Mouse (Mus musculus): ENCODE measurements at regions not wholly inside any gene's neighbourhood (a gene's known extent, or its start where the extent isn't known, plus 50 kb on each side); places are given as distances from the start of the nearest gene placed in this dataset.

DNA sequence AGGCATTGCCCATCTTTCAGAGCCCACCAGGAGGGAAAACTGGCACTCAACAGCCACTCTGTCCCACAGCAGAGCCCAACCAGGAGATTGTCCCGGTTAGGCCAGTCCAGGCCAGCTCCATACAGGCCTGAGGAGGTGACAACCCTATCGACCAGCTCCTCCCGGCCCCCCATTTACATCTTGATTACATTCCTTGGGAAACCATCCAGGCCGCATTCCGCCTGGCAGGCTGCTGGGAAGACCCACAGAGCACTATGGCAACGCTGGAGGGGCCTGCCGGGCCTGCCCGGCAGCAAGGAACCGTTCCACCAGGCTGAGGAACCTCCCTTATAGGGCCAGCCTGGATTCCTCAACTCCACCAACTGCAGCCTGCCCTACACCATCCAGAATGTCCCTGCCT is 149.7 kb downstream of the Efnb1 start:
- no peak for TF ChIP-seq CTCF (IDR thresholded peaks at IDR 0.05; ENCODE audit: low read depth)
- peak; percentile 80 for DNase-seq (ENCODE audit: low spot score)
- no peaks in the 10 kb centered on the region for H3K27me3 ChIP-seq (ENCODE audit: insufficient read depth, low read length)
- H3K27ac ChIP-seq, result 0 out of 2 replicates have a peak overlapping the region, but pooled peaks have one; percentile 8
- WGBS, result 33% methylated on average over 9 of the region's 9 CpGs
- H3K36me3 ChIP-seq (ENCODE audit: insufficient read depth, low read length), result no peaks in the 10 kb centered on the region
- no peaks in the 10 kb centered on the region for H3K9me3 ChIP-seq (ENCODE audit: low read length)
- H3K4me3 ChIP-seq (ENCODE audit: low read length), result no peak overlapping the region
- no peak overlapping the region for H3K4me2 ChIP-seq (ENCODE audit: low read depth, low read length)
- H3K9ac ChIP-seq (replicated peaks; ENCODE audit: low read length), result no peak overlapping the region
- ATAC-seq, result peak; percentile 95
- H3K4me1 ChIP-seq (ENCODE audit: insufficient read depth, low read length), result 0 out of 2 replicates have a peak, but pooled peaks cover 5% of the 10 kb centered on the region

DNA sequence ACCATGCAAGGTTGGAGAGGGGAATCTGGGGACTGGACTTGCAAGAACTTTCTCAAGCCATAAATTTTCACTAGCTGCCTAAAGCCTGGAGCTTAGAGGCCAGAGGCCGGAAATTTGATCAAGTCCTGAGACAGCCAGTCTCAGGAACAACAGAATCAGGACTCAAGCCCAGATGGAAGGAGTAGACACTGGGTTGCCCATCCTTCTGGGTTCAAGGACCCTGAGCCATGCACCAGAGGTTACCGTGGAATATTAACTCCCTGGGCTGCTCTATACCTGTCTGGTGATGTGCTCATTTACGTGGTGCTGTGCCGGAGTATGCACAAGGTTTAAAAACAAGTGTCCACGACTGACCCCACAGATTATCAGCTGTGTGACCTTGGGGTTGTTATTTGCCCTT is 145.1 kb downstream of the Efnb1 start:
- no peak overlapping the region for H3K4me3 ChIP-seq (ENCODE audit: low read length)
- TF ChIP-seq CTCF (IDR thresholded peaks at IDR 0.05; ENCODE audit: low read depth), result no peak
- no peaks in the 10 kb centered on the region for H3K36me3 ChIP-seq (ENCODE audit: insufficient read depth, low read length)
- ATAC-seq, result no peak
- 0 out of 2 replicates have a peak, but pooled peaks cover 5% of the 10 kb centered on the region for H3K4me1 ChIP-seq (ENCODE audit: insufficient read depth, low read length)
- WGBS, result 75% methylated on average over 5 of the region's 5 CpGs
- no peak overlapping the region for H3K4me2 ChIP-seq (ENCODE audit: low read depth, low read length)
- H3K27me3 ChIP-seq (ENCODE audit: insufficient read depth, low read length), result no peaks in the 10 kb centered on the region; the same call in 1 of the 2 replicates
- no peak for DNase-seq (ENCODE audit: low spot score)
- no peaks in the 10 kb centered on the region for H3K9me3 ChIP-seq (ENCODE audit: low read length)
- no peak overlapping the region for H3K9ac ChIP-seq (replicated peaks; ENCODE audit: low read length)
- H3K27ac ChIP-seq, result no peak overlapping the region

DNA sequence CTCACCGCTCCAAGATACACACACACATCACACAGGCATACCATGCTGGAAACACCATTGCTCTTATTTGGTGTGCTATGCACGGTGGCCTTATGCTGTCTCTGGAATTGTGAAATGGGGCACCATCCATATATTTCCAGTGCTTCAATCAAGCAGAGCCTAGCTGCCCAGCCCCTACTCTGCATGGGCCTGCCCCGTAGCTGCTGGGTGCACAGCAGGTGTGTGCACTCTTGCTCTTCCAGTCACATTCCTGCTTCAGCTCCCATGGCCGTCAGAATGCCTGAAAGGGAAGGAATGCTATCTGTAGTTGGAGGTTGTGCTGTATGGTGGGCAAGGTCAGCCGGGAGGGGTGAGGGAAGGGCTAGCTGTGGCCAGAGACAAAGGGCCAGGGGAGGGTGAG is 144.6 kb downstream of the Efnb1 start:
- H3K4me3 ChIP-seq (ENCODE audit: low read length), result no peak overlapping the region
- H3K27me3 ChIP-seq (ENCODE audit: insufficient read depth, low read length), result no peaks in the 10 kb centered on the region; the same call in 1 of the 2 replicates
- ATAC-seq (no peak), DNase-seq (ENCODE audit: low spot score) (no peak)
- 0 out of 2 replicates have a peak, but pooled peaks cover under 1% of the 10 kb centered on the region for H3K4me1 ChIP-seq (ENCODE audit: insufficient read depth, low read length)
- no peak overlapping the region for H3K4me2 ChIP-seq (ENCODE audit: low read depth, low read length)
- no peak overlapping the region for H3K9ac ChIP-seq (replicated peaks; ENCODE audit: low read length)
- TF ChIP-seq CTCF (IDR thresholded peaks at IDR 0.05; ENCODE audit: low read depth), result no peak
- no peak overlapping the region for H3K27ac ChIP-seq
- no peaks in the 10 kb centered on the region for H3K36me3 ChIP-seq (ENCODE audit: insufficient read depth, low read length)
- 50% methylated on average over 5 of the region's 5 CpGs for WGBS
- H3K9me3 ChIP-seq (ENCODE audit: low read length), result no peaks in the 10 kb centered on the region

DNA sequence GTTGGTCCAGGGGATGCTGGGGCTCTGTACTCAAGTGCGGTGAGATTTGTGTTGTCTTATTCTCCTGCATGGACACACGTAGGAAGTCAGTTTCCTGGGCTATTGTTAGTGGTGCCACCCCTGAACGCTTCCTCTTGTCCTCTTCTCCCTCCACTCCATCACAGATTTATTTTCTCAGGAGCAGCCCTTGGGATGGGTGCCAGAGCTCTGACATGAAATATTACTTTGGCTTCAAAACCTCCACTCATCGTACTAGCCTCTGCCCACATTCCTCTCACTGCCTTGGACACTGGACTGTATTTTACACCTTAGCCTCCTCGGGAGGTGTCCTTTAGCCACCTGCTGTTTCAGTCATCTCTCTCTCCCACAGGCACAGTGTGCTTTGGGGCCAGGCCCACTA is 139.6 kb downstream of the Efnb1 start:
- WGBS, result 61% methylated on average over 5 of the region's 5 CpGs

DNA sequence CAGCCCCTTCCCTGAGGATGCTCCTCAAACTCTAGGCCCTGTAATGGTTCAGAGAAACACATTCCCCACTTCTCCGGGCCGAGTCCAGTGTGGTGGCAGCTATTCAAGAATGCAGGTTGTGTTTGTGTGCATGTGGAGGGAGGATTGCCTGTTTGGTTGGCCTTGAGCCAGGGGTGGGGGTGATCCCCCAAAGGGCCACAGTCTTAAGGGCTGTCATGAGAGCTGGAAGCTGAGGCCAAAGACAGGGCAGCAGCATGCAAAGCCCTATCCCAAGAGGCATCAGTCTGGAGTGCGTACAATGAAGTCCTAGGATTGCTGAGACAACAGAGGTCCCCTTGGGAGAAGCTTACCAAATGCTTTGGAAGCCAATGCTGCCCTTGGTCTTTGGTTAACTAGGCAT is 136.0 kb downstream of the Efnb1 start:
- no peaks in the 10 kb centered on the region for H3K9me3 ChIP-seq (ENCODE audit: low read length)
- WGBS, result 56% methylated on average over 3 of the region's 3 CpGs
- no peak overlapping the region for H3K9ac ChIP-seq (replicated peaks; ENCODE audit: low read length)
- DNase-seq (ENCODE audit: low spot score) (no peak), ATAC-seq (no peak)
- no peak overlapping the region for H3K27ac ChIP-seq
- H3K4me3 ChIP-seq (ENCODE audit: low read length), result no peak overlapping the region
- no peak for TF ChIP-seq CTCF (IDR thresholded peaks at IDR 0.05; ENCODE audit: low read depth)
- no peaks in the 10 kb centered on the region for H3K4me1 ChIP-seq (ENCODE audit: insufficient read depth, low read length)
- H3K4me2 ChIP-seq (ENCODE audit: low read depth, low read length), result no peak overlapping the region
- H3K27me3 ChIP-seq (ENCODE audit: insufficient read depth, low read length), result no peaks in the 10 kb centered on the region; the same call in 1 of the 2 replicates
- H3K36me3 ChIP-seq (ENCODE audit: insufficient read depth, low read length), result no peaks in the 10 kb centered on the region

More for the DNA sequence above, 139.6 kb downstream of the Efnb1 start:
- H3K9ac ChIP-seq (replicated peaks; ENCODE audit: low read length), result no peak overlapping the region
- H3K27ac ChIP-seq, result no peak overlapping the region
- H3K9me3 ChIP-seq (ENCODE audit: low read length), result no peaks in the 10 kb centered on the region
- no peak overlapping the region for H3K4me3 ChIP-seq (ENCODE audit: low read length)
- no peak for DNase-seq (ENCODE audit: low spot score)
- H3K4me2 ChIP-seq (ENCODE audit: low read depth, low read length), result no peak overlapping the region
- TF ChIP-seq CTCF (IDR thresholded peaks at IDR 0.05; ENCODE audit: low read depth), result no peak
- ATAC-seq, result no peak
- no peaks in the 10 kb centered on the region for H3K36me3 ChIP-seq (ENCODE audit: insufficient read depth, low read length)
- no peaks in the 10 kb centered on the region for H3K4me1 ChIP-seq (ENCODE audit: insufficient read depth, low read length)
- H3K27me3 ChIP-seq (ENCODE audit: insufficient read depth, low read length), result no peaks in the 10 kb centered on the region; the same call in 1 of the 2 replicates

DNA sequence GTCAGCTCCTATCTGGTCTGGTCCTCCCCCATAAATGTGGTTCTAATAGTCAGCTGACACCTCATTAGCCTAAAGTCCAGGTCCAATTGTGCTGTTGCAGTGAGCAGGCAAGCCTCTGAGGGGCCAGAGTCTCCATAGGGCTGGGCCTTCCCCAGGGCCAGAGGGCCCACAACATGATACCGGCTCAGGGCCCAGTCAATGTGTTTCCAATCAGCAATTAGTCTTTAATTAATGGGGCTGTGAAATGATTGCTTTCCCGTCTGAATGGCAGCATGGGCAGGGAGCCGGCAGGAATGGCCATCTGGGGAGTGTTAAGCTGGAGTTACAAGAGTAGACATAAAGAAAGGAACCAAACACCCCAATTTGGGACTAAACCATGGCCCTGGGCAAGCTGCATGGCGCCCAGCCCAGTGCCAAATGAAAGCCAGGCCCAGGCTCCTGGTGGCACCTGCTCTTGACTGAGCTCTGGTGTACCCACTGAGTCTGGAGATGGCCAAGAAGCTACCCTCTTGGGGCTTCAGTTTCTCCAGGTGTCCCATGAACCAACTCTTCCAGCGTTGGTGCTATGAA is 113.2 kb downstream of the Efnb1 start:
- no peak for ATAC-seq
- Histone ChIP-seq H3K9ac (replicated peaks; ENCODE audit: low read length) (no peak overlapping the region), H3K36me3 (ENCODE audit: insufficient read depth, low read length) (no peaks in the 10 kb centered on the region), H3K4me2 (ENCODE audit: low read depth, low read length) (no peak overlapping the region), H3K9me3 (ENCODE audit: low read length) (no peaks in the 10 kb centered on the region), H3K27ac (no peak overlapping the region), H3K27me3 (ENCODE audit: insufficient read depth, low read length) (no peaks in the 10 kb centered on the region), H3K4me3 (ENCODE audit: low read length) (no peak overlapping the region), H3K4me1 (ENCODE audit: insufficient read depth, low read length) (no peaks in the 10 kb centered on the region)
- no peak for DNase-seq (ENCODE audit: low spot score)
- WGBS, result 79% methylated on average over 5 of the region's 5 CpGs
- no peak for TF ChIP-seq CTCF (IDR thresholded peaks at IDR 0.05; ENCODE audit: low read depth)

DNA sequence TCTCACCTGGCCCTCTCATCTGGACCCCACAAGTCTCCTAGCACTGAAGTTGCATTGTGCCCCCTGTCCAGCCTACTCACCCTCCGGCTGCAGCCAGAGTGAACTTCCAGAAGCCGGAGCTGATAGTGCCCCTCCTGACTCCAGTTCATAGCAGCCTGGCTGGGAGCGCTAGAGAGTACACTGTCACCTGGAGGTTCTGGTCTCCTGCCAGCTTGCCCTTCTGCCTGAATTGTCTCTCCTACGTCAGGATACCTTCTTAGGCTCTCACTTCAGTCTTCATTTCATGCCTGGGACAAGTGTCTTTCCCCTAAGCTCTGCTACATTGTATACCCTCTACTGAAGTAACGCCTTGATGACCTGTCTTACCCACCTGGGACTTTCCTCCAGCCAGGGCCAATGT is 112.3 kb downstream of the Efnb1 start:
- Histone ChIP-seq H3K4me3 (ENCODE audit: low read length) (no peak overlapping the region), H3K9ac (replicated peaks; ENCODE audit: low read length) (no peak overlapping the region), H3K4me1 (ENCODE audit: insufficient read depth, low read length) (no peaks in the 10 kb centered on the region), H3K36me3 (ENCODE audit: insufficient read depth, low read length) (no peaks in the 10 kb centered on the region), H3K27me3 (ENCODE audit: insufficient read depth, low read length) (no peaks in the 10 kb centered on the region), H3K4me2 (ENCODE audit: low read depth, low read length) (no peak overlapping the region), H3K27ac (no peak overlapping the region), H3K9me3 (ENCODE audit: low read length) (no peaks in the 10 kb centered on the region)
- WGBS, result 86% methylated on average over 5 of the region's 5 CpGs
- DNase-seq (ENCODE audit: low spot score) (no peak), ATAC-seq (no peak)
- no peak for TF ChIP-seq CTCF (IDR thresholded peaks at IDR 0.05; ENCODE audit: low read depth)
